Mouse (Mus musculus) liver, postnatal 0 days (tissue): ENCODE measurements around the gene Tns4.

Experiments used
- CTCF ChIP-seq: sonication (generic); IDR thresholded peaks from 2 replicates; pipeline ENCODE4 v1.5.1; 2016; ENCODE audit warnings: antibody characterized with exemption, low read depth
- EP300 ChIP-seq: IDR thresholded peaks from 2 replicates; pipeline ENCODE4 v1.6.1; 2016; ENCODE audit warnings: antibody characterized with exemption, low read depth, mild to moderate bottlenecking

DNA sequence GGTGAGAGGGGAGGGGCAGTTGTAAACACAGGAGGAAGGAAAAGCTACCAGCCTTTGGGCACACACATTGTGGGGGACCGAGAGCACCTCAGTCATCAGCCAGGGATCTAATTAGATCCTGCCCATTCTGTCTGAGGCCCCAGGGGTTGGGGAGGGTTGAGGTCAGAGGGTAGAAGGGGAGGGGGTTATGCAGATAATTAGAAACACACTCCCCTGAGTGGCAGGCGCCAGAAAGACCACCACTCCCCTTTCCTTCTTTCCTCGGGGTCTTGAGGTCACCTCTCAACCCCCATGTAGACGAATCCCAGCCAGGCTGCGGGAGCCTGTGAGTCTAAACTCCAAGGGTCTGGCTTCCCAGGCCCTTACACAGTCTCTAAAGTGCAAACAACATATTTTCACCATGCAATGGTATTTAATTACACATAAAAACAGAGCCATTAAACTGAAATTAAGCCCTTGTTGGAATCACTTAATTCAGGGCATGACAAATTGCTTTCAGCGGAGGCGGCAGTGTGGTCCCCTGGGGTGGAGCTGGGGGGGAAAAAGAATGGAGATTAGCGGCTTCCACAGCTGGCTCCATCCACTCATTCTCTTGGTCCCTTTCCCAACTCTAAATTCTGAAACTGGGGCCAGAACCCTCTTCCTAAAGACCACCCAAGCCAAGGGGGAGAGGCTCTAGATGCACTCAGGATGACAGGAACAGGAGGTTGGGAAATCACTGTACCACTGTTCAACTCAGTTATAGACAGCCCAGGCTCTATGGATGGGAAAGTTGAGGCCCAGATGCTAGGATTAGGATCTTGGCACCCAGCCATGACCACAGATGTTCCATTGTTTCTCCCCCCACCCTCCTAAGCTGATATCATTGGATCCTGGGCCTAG is 33.3 kb downstream of the Tns4 start:
- TF ChIP-seq CTCF, result no peak
- TF ChIP-seq EP300, result no peak
